Mouse (Mus musculus) limb, embryonic 15.5 days (tissue): Measurements from ENCODE around the gene Sgms1. TPM values are rescaled to one million over a fixed set of nuclear protein-coding genes. Genes with fewer than 3 reads are reported as not detected.
A peak's percentile ranks its signal among the peaks of the same experiment; 100 is the strongest.
"Not testable (repeated sequence)": the region's sequence is repeated elsewhere in the genome, so short reads cannot be mapped to it uniquely, and the experiment has no call there.

Source experiments
- ATAC-seq: fragments of 200-750 bp; cut with Nextera tagmentation; 2 replicates; pipeline ENCODE4 v1.8.0; 2017; ENCODE audit warnings: low read depth, moderate TSS enrichment; ENCODE audit not compliant: insufficient number of reproducible peaks, low FRiP score, low TSS enrichment
- H3K27ac ChIP-seq: fragments of 300-500 bp; sonication (generic); 2 replicates; pipeline ENCODE4 v1.5.1; 2015; ENCODE audit warnings: moderate library complexity, mild to moderate bottlenecking, inconsistent platforms
- H3K27me3 ChIP-seq: fragments of 300-500 bp; sonication (generic); 2 replicates; pipeline ENCODE4 v1.6.1; 2015; ENCODE audit warnings: inconsistent platforms
- H3K36me3 ChIP-seq: fragments of 300-500 bp; sonication (generic); 2 replicates; pipeline ENCODE4 v1.6.1; 2015; ENCODE audit warnings: inconsistent platforms
- H3K4me1 ChIP-seq: fragments of 300-500 bp; sonication (generic); 2 replicates; pipeline ENCODE4 v1.6.1; 2015; ENCODE audit warnings: inconsistent platforms
- H3K4me2 ChIP-seq: fragments of 300-500 bp; sonication (generic); 2 replicates; pipeline ENCODE4 v1.6.1; 2015; ENCODE audit warnings: mild to moderate bottlenecking, inconsistent platforms
- H3K4me3 ChIP-seq: fragments of 300-500 bp; sonication (generic); 2 replicates; pipeline ENCODE4 v1.5.1; 2015; ENCODE audit warnings: mild to moderate bottlenecking, inconsistent platforms
- H3K9ac ChIP-seq: fragments of 300-500 bp; sonication (generic); 2 replicates; pipeline ENCODE4 v1.6.1; 2015; ENCODE audit warnings: inconsistent platforms
- H3K9me3 ChIP-seq: fragments of 300-500 bp; sonication (generic); 2 replicates; pipeline ENCODE4 v1.6.1; 2016; ENCODE audit warnings: inconsistent platforms
- WGBS: fragments of 180-500 bp; shearing (Covaris S2); methylation state at CpG from one replicate; pipeline ENCODE4 v1.1.7; 2015; 5-methylcytosine and 5-hydroxymethylcytosine counted together
- polyA plus RNA-seq: library from polyadenylated mRNA; unstranded; fragments of >200 nt; fragmentation: Nextera tagmentation; extraction: Ambion mirVana; gene quantifications from 2 replicates; pipeline ENCODE4 v1.2.1, GENCODE M21; 2015

Sgms1 gene
- polyA plus RNA-seq, 1 experiment from 2014 or later = 45.6 TPM

DNA sequence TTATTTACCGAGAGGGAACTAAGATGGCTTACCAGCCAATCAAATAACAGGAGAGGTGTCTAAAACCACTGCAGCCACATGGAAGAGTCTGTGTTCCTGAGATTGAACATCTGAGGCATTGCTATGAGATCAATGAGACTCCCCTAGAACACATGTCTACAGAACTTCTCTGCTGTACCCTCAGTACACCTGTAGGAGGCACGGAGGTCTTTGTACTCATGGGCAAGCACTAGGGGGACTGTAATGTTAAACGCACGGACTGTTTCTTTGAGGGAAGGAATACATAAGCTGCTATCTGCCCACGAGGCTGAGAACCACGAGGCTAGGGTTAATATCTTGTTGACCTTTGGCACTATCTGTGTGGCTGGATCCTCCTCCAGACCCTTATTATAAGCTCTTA, 237.0 kb downstream of the Sgms1 start:
- Histone ChIP-seq H3K4me2 (no peak overlapping the region), H3K27me3 (no peaks in the 10 kb centered on the region), H3K27ac (no peak overlapping the region), H3K9me3 (no peaks in the 10 kb centered on the region), H3K9ac (no peak overlapping the region), H3K4me3 (no peak overlapping the region), H3K36me3 (no peaks in the 10 kb centered on the region), H3K4me1 (0 out of 2 replicates have a peak, but pooled peaks cover 2% of the 10 kb centered on the region)
- ATAC-seq = no peak
- 71% methylated on average over 6 of the region's 6 CpGs for WGBS

DNA sequence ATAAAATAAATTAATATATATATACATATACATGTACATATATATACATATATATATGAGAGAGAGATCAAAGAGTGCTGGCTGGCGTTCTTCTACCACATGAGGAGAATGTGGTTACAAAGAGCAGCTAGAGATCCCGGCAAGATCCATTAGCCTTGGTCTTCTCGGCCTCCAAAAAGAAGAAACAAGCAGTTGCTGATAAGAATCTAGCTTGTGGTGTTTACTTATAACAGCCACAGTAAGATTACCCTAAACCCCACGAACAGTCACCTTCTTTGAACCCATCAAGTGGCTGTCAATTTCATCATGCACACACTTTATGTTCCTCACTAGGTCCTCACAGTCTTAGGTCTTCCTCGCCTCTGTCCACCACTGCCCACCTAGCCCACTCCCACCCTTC, 240.8 kb downstream of the Sgms1 start:
- ATAC-seq = no peak
- no peaks in the 10 kb centered on the region for H3K4me1 ChIP-seq
- no peak overlapping the region for H3K4me2 ChIP-seq
- no peaks in the 10 kb centered on the region for H3K9me3 ChIP-seq
- H3K27me3 ChIP-seq = no peaks in the 10 kb centered on the region
- H3K36me3 ChIP-seq = no peaks in the 10 kb centered on the region
- H3K27ac ChIP-seq = no peak overlapping the region
- H3K9ac ChIP-seq = no peak overlapping the region
- 82% methylated on average over 5 of the region's 5 CpGs for WGBS
- H3K4me3 ChIP-seq = no peak overlapping the region

GRCm38 (mm10) chr19:32142383-32142782, 247.1 kb downstream of the Sgms1 start:
- Histone ChIP-seq H3K9me3 (no peaks in the 10 kb centered on the region), H3K9ac (no peak overlapping the region), H3K4me3 (no peak overlapping the region), H3K36me3 (no peaks in the 10 kb centered on the region), H3K27me3 (no peaks in the 10 kb centered on the region), H3K27ac (no peak overlapping the region), H3K4me1 (peaks cover 5% of the 10 kb centered on the region; the same call in 1 of the 2 replicates), H3K4me2 (no peak overlapping the region)
- 74% methylated on average over 6 of the region's 6 CpGs for WGBS
- no peak for ATAC-seq

DNA sequence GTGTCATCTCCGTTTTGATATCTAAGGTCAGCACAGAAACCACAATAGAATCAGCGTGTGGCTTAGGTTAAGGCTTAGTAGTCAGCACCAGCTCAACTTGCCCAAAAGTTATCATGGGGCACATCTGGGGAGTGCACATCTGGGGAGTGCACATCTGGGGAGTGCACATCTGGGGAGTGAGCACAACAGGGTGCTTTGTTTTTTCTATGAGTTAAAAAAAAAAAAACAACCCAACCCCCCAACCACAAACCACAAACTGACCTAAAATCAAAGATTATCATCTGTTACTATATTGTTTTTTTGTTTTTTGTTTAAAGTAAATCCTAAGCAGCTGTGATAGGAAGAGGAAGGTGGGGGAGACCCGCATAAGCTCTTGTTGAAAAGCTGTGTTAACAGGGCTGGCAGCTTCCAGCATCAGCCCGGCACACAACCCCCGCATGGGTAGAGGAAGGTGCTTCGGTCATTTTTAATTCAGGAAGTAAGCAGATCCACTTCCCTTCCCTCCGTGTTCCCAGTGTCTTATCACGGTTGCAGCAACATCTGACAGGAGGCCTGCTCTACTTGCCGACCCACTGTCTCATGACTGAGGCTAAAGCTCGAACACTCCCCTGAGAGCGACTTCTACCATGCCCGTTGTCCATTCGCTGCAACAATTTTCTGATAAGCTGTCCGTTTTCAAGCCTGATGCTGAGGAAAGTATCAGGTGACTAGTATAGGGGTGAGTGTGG, 251.0 kb downstream of the Sgms1 start:
- Histone ChIP-seq H3K27ac (no peak overlapping the region), H3K4me2 (no peak overlapping the region), H3K9me3 (no peaks in the 10 kb centered on the region), H3K9ac (no peak overlapping the region), H3K27me3 (no peaks in the 10 kb centered on the region), H3K36me3 (no peaks in the 10 kb centered on the region), H3K4me1 (peaks cover 12% of the 10 kb centered on the region), H3K4me3 (no peak overlapping the region)
- ATAC-seq = no peak
- WGBS = 71% methylated on average over 14 of the region's 14 CpGs

- H3K27ac ChIP-seq = peak overlapping the region; percentile 8; the same call in 1 of the 2 replicates
- no peak overlapping the region for H3K9ac ChIP-seq
- H3K27me3 ChIP-seq = no peaks in the 10 kb centered on the region
- H3K4me1 ChIP-seq = peaks cover 14% of the 10 kb centered on the region
- H3K9me3 ChIP-seq = no peaks in the 10 kb centered on the region
- 88% methylated on average over 5 of the region's 5 CpGs for WGBS
- no peaks in the 10 kb centered on the region for H3K36me3 ChIP-seq
- H3K4me3 ChIP-seq = no peak overlapping the region
- no peak overlapping the region for H3K4me2 ChIP-seq
- no peak for ATAC-seq
These were observed 251.6 kb downstream of the Sgms1 start for GRCm38 (mm10) chr19:32137904-32138303.

DNA sequence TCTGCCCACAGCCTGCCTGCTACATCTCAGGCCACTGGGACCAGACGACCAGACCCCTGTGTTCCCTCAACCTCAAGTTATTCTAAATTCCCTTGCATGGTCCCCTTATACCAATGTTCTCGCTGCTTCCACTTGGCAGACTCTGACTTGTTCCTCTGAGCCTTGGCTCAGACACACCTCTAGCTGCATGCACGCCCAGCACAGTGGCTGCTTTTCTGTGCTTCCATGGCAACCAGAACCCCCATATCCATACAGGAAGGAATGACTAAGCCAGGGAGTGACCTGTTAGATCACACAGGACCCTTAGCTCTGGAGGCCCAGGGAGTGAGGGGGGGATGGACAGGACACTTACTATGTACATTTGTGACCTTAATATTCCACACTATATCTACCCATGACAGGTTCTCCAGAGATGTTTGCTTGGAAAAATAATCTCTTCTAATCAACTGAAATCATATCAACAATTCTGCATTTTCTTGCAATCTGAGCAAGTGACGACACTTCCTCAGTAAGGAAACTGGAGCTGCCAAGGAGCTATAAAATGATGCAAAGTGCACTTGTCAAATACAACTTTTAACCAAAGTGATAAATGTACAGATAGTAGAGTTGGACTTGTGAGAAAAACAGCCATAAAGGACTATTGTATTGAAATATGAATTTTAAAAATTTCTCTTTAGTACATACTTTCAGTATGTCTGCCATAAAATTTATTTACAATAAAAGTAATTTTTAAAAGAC, 252.5 kb downstream of the Sgms1 start:
- Histone ChIP-seq H3K27me3 (no peaks in the 10 kb centered on the region), H3K4me1 (peaks cover 8% of the 10 kb centered on the region; the same call in 1 of the 2 replicates), H3K4me2 (no peak overlapping the region), H3K9ac (no peak overlapping the region), H3K27ac (peak overlapping the region; percentile 50; the same call in 1 of the 2 replicates), H3K36me3 (no peaks in the 10 kb centered on the region), H3K4me3 (no peak overlapping the region), H3K9me3 (no peaks in the 10 kb centered on the region)
- 31% methylated on average over 4 of the region's 4 CpGs for WGBS
- ATAC-seq = peak; percentile 89

DNA sequence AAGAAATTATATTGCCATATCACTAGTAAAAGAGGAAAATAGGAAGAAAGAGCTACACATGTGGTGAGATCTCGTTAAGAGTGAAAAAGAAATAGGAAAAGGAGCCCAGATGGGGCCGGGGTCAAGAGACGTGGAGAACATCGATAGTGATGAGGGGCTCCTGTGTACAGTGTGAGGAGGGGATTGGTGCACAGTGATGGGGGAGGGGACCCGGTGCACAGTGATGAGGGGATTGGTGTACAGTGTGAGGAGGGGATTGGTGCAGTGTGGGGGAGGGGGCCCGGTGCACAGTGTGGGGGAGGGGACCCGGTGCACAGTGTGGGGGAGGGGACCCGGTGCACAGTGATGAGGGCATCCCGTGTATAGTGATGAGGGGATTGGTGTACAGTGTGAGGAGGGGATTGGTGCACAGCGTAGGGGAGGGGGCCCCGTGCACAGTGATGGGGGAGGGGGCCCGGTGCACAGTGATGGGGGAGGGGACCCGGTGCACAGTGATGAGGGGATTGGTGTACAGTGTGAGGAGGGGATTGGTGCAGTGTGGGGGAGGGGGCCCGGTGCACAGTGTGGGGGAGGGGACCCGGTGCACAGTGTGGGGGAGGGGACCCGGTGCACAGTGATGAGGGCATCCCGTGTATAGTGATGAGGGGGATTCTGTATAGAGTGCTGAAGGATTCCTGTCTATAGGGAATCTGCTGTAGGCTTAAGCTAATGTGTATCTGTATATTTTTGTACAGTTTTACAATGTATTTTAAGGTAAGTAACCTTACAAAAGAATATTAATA, 257.6 kb downstream of the Sgms1 start:
- H3K4me2 ChIP-seq, H3K9me3 ChIP-seq, H3K27ac ChIP-seq, H3K27me3 ChIP-seq, H3K9ac ChIP-seq, H3K36me3 ChIP-seq, H3K4me1 ChIP-seq, H3K4me3 ChIP-seq: not testable (repeated sequence)
- WGBS = 76% methylated on average over 15 of the region's 17 CpGs
- ATAC-seq = 0 out of 2 replicates have a peak, but pooled peaks have one; percentile 48

DNA sequence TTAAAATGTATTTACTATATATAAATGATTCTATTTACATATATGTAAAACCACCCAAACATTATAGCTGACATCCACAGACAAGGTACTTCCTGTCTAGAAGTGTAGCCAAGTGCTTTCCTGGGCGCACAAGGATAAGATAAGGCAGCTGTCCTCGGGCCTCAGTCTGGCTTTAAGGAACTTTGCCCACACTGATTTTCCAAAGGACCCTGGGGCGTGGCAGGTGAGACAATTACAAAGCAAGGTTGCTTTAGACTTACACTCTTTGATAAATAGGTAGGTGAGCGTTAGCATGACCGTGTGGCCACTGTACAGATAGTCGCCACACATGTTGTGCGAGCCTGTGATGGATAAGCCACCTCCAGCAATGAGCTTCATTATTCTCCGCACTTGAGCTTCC, 260.2 kb downstream of the Sgms1 start:
- 0 out of 2 replicates have a peak, but pooled peaks cover 7% of the 10 kb centered on the region for H3K4me1 ChIP-seq
- ATAC-seq = no peak

DNA sequence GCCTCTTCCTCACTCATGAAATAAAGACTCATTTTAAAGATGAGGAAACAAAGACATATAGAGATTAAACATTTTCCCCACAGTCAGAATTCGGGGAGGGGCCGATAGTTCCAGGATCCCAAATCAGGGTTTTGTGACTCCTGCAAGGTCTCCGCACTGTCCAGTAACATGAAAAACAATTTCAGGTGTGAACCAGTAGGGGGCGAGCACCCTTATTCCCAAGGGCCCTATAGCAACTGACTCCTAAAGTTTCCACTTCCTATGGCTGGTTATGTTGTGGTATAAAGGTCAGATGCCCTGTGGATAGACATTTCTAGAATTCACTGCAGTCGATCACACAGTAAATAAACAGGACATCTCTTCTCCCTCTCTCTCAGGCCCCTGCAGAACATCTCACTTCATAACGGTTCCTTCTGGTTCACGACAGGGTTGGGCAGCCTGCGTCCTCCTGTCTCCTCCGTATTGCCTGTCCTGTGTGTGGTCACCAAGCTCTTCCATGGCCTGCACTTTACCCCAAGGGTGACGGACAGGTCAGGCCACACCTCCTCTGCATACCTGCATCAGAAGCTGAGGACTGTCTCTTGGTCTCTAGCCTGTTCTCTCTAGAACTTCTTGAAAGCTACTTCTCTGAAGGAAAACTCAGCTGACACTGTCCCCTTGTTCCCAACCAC, 262.2 kb downstream of the Sgms1 start:
- no peak overlapping the region for H3K4me2 ChIP-seq
- no peaks in the 10 kb centered on the region for H3K27me3 ChIP-seq
- no peak for ATAC-seq
- no peak overlapping the region for H3K9ac ChIP-seq
- no peaks in the 10 kb centered on the region for H3K9me3 ChIP-seq
- H3K4me1 ChIP-seq = 0 out of 2 replicates have a peak, but pooled peaks cover 5% of the 10 kb centered on the region
- H3K27ac ChIP-seq = no peak overlapping the region
- H3K4me3 ChIP-seq = no peak overlapping the region
- peaks cover 19% of the 10 kb centered on the region for H3K36me3 ChIP-seq
- 77% methylated on average over 10 of the region's 10 CpGs for WGBS

More for the DNA sequence above, 260.2 kb downstream of the Sgms1 start:
- no peak overlapping the region for H3K27ac ChIP-seq
- H3K4me3 ChIP-seq = no peak overlapping the region
- whole genome bisulfite sequencing = 89% methylated on average over 8 of the region's 8 CpGs
- no peak overlapping the region for H3K4me2 ChIP-seq
- H3K9ac ChIP-seq = no peak overlapping the region
- H3K9me3 ChIP-seq = no peaks in the 10 kb centered on the region
- peaks cover 13% of the 10 kb centered on the region for H3K36me3 ChIP-seq
- H3K27me3 ChIP-seq = no peaks in the 10 kb centered on the region

GRCm38 (mm10) chr19:32124155-32124554, 265.4 kb downstream of the Sgms1 start:
- Histone ChIP-seq H3K4me2 (no peak overlapping the region), H3K27me3 (no peaks in the 10 kb centered on the region), H3K9ac (no peak overlapping the region), H3K4me3 (no peak overlapping the region), H3K36me3 (peaks cover 19% of the 10 kb centered on the region), H3K27ac (no peak overlapping the region), H3K9me3 (no peaks in the 10 kb centered on the region), H3K4me1 (no peaks in the 10 kb centered on the region)
- WGBS = 80% methylated on average over 9 of the region's 9 CpGs
- no peak for ATAC-seq

GRCm38 (mm10) chr19:32123196-32123595, 266.3 kb downstream of the Sgms1 start:
- WGBS = 66% methylated on average over 5 of the region's 5 CpGs
- no peak overlapping the region for H3K4me2 ChIP-seq
- H3K4me1 ChIP-seq = no peaks in the 10 kb centered on the region
- H3K27me3 ChIP-seq = no peaks in the 10 kb centered on the region
- no peak for ATAC-seq
- H3K9ac ChIP-seq = no peak overlapping the region
- no peak overlapping the region for H3K4me3 ChIP-seq
- H3K9me3 ChIP-seq = no peaks in the 10 kb centered on the region
- H3K36me3 ChIP-seq = peaks cover 16% of the 10 kb centered on the region; the same call in 1 of the 2 replicates
- no peak overlapping the region for H3K27ac ChIP-seq
